Mouse (Mus musculus) thymus, postnatal 25 days (tissue): ENCODE measurements around the gene Glmp.
"Not testable (repeated sequence)": the region's sequence is repeated elsewhere in the genome, so short reads cannot be mapped to it uniquely, and the experiment has no call there.

Experiments used
- DNase-seq: peaks from one replicate; pipeline ENCODE4 v3.0.0; 2022

Gene Glmp

DNA sequence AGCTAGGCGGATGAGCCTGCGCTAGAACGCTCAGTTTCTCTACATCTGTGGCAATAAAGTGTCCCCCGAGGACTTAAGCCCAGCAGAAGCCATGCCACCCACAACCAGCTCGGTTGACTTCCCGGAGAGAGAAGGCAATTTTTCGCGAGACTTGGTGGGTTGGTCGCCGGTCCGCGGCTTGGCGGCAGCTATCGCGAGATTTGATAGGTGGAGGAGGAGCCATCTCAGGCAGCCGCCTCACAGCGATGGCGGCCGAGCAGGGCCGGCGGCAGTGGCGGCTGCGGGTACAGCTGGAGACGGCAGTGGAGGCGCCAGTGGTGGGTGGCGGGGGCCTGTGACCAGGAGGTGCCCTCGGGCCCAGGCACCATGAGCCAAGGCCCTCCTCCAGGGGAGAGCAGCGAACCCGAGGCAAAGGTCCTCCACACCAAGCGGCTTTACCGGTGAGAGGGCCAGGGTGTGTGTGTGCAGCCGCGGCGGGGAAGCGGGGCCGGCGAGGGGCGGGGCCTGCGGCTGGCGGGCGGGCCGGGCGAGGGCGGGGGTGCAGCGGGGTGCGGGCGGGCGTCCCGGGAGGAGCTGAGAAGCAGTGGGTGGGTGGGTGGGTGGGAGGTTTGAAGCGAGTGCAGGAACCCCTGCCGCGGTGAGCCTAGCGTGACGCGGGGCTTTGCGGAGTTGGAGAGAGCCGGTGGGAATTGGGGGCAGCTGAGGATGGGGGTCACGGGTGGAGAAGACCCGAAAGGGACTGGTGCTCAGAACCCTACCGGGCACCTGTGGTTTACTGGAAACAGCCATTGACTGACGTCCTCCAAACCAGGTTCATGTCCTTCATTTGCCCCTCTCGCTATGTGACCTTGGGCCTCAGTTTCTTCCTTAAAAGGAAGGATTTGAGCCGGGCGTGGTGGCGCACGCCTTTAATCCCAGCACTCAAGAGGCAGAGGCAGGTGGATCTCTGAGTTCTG, 11.5 kb downstream of the Glmp start, which contains the start of the genes Tmem79 and Smg5:
Gene Tmem79, minus strand, starts transcription at position 91 of the 956 bp plus-strand sequence.
Gene Smg5, plus strand, starts transcription at position 203 of the 956 bp plus-strand sequence.
- peak; percentile 98 for DNase-seq

DNA sequence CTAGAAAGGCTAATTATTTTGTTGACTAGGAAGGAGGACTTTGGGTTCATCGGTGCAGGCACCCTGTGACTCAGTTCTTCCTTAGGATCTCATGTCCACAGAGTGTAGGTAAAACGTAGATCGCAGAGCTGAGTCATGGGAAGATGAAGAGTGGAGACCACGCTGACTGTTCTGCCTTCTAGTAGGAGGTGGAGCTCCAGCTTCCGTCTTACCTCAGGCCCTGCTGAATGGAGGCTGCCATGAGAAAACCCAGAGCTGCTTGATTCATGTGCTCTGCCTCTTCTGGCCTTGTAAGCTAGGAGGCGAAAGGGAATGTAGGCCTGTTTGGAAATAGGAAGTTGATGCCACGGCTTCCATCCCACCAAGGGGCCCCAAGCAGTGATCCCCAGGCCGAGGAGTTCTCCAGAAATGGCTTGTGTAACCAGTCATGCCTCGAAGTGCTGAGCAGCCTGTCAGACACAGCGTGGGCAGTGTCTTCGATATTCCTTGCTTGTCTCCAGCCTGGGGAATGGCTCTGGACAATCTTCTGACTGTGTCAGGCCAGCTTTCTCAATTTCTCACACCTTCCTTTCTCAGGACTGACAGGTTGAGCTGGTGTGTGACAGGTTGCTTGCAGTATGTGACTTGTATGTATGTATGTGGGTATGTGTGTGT, 12.7 kb downstream of the Glmp start:
- peak; percentile 25 for DNase-seq

DNA sequence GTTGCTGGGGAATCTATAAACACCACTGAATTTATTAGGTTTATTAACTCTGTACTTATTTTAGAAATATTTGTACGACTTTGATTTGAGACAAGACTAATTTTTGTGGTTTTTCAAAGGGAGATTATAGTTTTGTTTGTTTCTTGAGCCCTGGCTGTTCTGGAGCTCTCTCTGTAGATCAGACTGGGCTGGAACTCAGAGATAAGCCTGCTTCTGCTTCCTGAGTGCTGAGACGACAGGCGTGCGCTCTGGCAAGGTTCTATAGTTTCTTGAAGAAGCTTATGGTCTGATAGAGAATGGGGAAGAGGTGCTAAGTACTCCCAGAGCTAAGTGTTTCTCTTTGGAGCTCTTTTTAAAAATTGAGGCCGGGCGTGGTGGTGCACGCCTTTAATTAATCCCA, 13.5 kb downstream of the Glmp start:
- DNase-seq: no peak

DNA sequence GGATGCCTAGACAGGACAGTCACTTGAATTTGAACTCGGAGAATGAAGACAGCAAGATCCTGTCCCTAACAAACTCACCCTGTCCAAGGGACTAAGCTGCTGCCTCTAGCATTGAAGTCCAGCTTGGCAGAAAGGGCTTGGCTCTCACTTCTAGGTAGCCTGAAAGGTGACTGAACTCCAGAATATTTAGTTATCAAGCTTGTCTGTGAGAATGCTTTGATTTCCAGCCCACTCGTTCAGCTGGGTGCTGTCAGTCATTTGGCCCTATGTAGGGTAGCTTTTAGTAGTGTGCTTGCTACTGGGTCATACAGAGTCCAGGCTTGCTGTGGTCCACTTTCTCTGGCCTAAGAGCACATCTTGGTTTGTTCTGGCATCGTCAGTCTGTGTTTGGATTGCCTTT, 14.2 kb downstream of the Glmp start:
- no peak for DNase-seq

DNA sequence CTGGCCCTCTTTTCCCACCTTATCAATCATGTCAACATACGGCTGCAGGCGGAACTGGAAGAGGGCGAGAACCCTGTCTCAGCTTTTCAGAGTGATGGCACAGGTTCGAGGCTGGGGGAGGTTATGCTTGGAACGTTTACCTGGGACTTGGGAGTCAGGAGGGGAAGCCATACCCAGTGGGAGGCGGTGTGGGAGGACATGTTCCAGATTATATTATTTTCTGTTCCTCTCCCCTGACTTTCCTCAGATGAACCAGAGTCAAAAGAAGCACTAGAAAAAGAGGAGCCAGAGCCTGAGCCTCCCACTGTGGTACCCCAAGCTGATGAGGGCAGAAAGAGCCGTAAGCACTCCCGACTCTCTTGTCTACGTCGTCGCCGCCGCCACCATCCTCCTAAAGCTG, 25.9 kb downstream of the Glmp start:
- DNase-seq: no peak

DNA sequence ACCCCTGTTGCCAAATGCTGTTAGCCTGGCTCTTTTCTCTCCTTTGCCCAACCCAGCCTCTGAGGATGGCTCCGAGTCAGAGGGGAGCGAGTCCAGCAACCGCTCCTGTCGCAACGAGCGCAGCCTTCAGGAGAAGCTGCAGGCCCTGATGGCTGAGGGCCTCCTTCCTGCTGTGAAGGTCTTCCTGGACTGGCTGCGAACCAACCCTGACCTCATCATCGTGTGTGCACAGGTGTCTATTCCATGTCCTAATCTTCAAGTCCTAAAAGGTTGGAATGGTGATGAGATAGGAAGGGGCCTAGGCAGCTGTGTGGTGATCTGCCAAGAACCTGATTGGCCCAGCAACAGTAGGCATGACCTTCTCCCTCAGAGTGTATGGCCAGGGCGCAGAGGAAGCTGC, 28.1 kb downstream of the Glmp start:
- DNase-seq: no peak

DNA sequence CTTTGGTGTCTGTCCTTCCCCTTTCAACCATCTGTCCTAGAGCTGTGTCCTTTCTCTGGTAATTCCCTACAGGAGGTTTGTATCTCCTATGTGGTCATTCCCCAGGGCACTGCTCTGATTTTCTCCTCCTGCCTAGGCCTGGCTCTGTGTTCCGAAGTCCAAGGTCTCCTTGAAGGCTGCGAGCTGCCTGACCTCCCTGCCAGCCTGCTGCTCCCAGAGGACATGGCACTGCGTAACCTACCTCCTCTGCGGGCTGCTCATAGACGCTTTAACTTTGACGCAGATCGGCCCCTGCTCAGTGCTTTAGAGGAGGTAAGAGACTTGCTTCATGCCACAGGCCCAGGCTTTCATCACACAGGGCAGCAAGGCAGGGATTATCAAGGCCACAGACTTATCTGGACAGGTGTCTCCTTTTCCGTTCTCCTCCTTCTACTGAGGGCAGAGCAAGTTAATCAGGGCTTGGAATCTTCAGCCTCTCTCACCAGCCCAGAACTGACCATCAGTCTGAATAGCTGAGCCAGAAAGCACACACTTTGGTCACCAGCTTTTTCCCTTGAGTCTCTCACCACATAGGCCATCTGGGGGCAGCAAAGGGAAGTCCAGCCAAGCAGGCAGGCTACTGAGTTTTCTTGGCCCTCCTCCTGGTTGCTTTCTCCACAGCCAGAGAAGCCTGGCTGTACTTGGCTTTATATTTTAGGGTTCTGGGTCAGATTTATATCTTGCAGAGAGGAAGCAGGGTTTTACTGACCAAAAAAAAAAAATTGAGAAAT, 29.8 kb downstream of the Glmp start:
- DNase-seq: no peak

DNA sequence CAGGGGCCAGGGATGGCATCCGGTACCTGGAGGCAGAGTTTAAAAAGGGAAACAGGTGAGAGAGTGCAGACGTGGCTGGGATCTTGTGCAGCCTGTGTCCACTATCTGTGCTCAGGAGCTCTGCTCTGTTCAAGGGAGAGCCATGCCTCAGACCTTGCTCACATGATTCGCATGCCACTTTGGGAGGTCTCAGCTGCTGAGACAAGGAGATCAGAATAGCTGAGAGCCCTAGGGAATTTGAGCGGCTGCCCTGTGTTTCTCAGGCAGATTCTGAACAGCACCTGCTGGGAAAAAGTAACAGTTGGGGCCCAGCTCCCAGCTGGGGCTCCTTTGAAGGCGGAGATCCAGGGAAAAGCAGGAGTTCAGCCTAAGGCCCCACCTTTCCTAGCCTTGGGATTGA, 34.8 kb downstream of the Glmp start:
- DNase-seq: no peak

DNA sequence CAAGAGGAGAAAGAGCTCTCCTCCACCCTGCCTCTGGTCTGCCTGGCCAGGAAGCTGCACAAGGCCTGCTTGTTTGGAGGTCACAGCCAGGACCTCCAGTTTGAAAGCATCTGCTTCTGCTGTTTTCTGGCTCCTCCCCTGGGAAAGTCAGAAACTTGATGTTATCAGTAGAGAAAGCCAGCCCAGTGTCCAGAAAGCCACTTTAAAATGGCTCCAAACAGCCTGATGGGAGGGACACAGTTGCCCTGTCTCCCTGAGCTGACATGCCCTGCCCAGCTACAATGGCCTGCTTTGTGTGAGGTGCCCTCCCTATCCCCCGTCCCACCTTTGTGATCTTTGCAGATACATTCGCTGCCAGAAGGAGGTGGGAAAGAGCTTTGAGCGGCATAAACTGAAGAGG, 35.2 kb downstream of the Glmp start:
- DNase-seq: no peak

DNA sequence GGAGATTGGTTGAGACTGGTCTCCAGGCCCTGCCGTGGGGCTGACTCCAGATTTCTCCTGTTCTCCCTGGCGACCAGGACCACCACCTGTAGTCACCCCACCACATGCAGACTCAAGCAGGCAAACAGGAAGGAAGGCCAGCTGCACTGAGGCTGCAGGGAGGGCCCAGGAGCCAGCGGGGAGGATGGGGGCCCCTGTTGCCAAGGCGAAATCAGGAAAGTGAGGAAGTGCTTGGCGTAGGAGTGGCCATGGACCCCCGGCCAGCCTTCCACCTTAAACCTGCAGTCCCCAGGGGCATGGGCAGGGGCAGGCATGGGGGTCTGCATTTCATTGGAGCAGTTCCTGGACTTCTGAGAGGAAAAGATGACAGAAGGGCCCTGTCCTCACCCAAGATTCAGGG, 36.3 kb downstream of the Glmp start:
- peak; percentile 31 for DNase-seq

DNA sequence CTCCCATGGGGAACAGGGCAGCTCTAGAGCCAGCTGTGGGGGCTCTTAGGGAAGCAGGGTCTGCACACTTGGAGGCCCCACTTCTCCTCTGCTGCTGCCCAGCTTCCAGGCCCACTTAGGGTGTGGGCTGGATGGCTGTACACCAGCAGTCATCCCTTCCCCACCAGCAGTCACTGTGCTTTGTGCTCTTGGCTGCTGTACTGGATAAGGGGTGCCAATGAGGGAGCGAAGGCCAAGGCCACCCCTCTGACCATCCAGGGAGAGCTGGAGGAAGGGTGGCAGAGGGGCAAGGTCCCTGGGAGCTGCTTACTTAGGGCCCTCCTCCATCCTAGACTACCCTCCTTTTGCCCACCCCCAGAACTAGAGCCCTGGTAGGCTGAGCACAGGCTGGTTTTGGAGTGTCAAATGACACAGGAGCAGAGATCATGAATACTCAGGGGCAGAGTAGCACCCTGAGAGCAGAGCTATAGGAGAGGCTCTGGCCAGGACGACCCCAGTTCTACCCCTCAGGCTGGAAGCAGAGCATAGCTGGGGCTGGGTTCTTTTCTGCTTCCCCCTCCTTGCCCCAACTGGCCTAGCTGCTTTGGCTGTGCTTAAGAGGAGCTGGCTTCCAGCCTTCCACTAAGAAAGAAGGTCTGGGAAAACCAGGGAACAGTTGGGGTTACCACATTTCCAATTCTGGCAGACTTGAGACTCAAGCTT, 36.9 kb downstream of the Glmp start:
- no peak for DNase-seq

DNA sequence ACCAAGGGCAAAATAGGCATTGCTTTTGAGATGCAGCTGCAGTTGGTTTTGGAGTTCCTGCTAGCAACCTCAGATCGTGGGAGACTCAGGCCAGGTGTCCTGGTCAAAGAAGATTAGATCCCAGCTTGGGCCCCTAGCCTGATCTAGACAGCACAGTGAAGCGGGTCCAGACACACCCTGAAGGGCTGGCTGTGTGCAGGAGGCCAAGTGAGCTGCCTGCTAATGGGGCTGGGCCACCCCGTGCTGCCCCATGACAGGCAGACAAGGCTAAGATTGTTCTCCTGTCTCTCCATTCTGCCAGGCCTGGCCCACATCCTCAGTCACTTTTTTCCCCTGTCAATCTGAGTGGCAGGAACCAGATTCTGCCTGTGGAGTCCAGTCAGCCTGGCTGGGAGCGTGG, 38.9 kb downstream of the Glmp start:
- no peak for DNase-seq

DNA sequence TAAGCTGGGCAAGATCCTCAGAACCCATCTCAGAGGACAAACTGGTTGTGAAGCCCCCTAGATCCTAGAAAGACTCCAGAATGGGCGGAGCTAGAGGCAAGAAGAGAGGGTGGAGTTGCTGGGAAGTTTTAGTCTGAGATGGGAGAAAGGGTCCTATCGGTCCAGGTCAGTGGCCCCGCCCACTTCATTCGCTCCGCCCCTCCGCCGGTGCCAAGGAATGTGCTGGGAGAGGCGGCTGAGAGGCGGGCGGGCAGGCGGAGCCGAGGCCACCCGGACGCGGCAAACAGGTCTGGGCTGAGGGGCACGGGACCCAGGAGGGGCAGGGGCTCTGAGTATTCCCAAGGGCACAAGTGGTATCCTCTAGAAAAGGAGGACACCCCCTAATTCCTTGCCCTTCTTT, 39.5 kb downstream of the Glmp start, which contains the start of gene Paqr6:
Gene Paqr6, plus strand, starts transcription at position 248 of the 400 bp plus-strand sequence.
- no peak for DNase-seq

DNA sequence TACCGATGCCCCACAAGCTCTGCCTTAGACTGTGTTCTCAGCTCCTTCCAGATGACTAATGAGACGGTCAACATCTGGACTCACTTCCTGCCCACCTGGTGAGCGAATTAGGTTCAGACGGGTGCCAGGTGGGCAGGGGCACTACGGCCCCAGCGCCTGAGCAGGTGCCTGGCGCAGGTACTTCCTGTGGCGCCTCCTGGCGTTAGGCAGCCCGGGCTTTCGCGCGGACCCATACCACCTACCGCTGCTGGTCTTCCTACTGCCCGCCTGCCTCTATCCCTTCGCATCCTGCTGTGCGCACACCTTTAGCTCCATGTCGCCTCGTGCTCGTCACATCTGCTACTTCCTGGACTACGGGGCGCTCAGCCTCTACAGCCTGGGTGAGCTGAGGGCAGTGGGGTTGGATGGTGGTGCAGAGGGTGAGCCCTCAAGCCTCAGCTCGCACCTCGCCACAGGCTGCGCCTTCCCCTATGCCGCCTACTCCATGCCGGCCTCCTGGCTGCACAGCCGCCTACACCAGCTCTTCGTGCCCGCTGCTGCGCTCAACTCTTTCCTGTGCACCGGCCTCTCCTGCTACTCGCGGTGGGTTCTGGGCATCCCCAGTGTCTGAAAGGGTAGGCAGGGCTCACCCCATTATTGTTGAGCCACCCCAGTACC, 41.0 kb downstream of the Glmp start:
- DNase-seq: peak; percentile 19

DNA sequence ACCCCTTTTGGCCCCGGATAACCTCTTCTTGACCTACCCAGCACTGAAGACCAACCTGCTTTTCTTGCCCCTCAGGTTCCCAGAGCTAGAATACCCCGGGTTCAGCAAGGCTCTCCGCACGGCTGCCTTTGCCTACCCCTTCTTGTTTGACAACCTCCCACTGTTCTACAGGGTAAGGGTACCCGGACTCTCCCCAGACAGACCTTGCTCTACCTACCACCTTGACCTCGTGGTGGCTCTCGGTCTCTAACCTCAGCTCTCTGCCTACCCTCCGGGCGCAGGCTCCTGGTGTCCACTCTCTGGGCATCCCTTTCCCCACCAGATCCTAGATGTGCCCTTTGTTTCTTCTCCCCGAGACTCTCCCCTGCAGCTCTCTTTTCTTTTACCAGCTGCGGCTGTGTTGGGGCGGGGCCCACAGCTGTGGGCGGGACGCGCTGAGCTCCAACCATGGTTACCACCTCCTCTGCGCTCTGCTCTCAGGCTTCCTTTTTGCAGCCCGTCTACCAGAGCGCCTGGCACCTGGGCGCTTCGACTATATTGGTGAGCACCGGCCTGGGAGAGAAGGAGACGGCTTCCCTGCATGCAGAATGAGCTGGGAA, 42.1 kb downstream of the Glmp start:
- peak; percentile 84 for DNase-seq

DNA sequence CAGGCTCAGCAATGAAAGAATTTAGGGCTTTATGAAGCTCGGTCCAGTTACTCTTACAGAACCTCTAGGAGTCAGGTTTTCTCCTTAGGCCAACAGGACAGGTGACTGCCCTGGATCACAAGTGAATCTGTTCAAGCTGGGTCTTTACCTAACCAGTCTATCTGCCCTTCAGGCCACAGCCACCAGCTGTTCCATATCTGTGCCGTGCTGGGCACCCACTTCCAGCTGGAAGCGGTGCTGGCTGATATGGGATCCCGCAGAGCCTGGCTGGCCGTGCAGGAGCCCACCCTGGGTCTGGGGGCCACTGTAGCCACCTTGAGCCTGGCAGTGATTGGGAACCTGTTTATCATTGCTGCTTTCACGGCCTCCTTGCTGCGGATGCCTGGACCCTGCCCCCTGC, 42.7 kb downstream of the Glmp start:
- not testable (repeated sequence) for DNase-seq

DNA sequence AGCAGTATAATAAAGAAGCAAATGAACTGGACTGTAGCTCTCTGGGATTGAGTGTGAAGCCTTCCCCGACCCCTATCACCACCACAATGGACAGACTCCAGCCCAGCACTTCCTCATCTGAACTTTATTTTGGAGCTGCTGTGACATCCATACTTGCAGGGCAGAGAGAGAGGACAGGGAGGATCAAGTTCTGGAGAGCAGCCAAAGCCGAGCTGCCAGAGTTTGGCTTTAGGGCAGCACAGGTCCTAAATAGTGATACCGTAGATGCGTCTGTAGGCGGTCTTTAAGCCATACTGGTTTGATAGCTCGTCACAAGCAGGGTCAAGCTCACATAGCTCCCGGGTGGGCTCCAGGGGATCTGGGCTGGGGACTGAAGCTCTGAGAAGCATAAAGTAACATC, 43.7 kb downstream of the Glmp start:
- DNase-seq: not testable (repeated sequence)

DNA sequence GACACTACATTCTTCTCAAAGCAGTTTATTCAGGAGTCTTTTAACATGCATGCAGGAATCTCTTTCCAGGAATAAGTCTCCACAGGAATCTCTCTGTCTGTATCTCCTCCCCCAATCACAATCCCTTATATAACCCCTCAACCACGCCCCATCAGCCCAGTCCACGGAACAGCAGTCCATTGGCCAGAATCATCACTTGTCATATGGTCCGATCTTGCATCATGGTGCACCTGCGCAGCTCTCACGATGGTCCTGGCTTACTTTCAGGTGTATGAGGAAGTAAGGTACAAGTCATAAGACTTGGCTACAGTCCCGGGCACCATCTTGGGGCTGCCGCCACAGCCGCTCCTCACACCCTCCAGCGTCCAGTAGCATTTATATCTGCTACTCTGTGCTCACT, 47.8 kb downstream of the Glmp start, which contains the start of gene Bglap3:
Gene Bglap3, minus strand, starts transcription at position 101 of the 400 bp plus-strand sequence.
- not testable (repeated sequence) for DNase-seq

DNA sequence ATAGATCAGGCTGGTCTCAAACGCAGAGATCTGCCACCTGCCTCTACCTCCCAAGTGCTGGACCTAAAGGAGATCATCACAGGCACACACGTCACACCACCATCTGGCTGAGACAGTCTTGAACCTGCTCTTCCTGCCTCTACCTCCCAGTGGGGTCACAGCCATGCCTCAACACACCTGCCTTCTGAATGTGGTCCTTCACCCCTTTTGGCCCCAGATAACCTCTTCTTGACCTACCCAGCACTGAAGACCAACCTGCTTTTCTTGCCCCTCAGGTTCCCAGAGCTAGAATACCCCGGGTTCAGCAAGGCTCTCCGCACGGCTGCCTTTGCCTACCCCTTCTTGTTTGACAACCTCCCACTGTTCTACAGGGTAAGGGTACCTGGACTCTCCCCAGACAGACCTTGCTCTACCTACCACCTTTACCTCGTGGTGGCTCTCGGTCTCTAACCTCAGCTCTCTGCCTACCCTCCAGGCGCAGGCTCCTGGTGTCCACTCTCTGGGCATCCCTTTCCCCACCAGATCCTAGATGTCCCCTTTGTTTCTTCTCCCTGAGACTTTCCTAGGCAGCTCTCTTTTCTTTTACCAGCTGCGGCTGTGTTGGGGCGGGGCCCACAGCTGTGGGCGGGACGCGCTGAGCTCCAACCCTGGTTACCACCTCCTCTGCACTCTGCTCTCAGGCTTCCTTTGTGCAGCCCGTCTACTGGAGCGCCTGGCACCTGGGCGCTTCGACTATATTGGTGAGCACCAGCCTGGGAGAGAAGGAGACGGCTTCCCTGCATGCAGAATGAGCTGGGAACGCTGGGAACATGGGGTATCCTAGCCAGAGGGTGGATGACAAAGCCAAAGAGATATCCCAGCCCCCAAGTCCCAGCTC, 51.2 kb downstream of the Glmp start:
- peak; percentile 64 for DNase-seq

DNA sequence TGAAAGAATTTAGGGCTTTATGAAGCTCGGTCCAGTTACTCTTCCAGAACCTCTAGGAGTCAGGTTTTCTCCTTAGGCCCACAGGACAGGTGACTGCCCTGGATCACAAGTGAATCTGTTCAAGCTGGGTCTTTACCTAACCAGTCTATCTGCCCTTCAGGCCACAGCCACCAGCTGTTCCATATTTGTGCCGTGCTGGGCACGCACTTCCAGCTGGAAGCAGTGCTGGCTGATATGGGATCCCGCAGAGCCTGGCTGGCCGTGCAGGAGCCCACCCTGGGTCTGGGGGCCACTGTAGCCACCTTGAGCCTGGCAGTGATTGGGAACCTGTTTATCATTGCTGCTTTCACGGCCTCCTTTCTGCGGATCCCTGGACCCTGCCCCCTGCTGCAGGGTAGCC, 51.8 kb downstream of the Glmp start:
- DNase-seq: not testable (repeated sequence)
